Mouse (Mus musculus) adrenal gland, postnatal 4 days (tissue): Measurements from ENCODE around the gene Tas2r136. TPM values are rescaled to one million over a fixed set of nuclear protein-coding genes. Genes with fewer than 3 reads are reported as not detected.

ENCODE experiments used
- DNase-seq, 2 experiments: peaks; one replicate each; pipeline ENCODE4 v3.0.0; 2021 to 2022; ENCODE audit warnings: low spot score in 2 of 2, mixed read lengths in 2 of 2
- long read RNA-seq, 2 experiments: library from polyadenylated mRNA; stranded (forward); transcript quantifications; one replicate each; pipeline ENCODE4 v2.0.0; 2021
- total RNA-seq, 2 experiments: library from RNA; stranded (reverse); gene quantifications; 2 replicates each; pipeline ENCODE4 v1.2.3; 2021

The Tas2r136 gene
- not detected for total RNA-seq
- long read RNA-seq, experiment 1: 0 reads
- long read RNA-seq, experiment 2: 0 reads

- no peak for DNase-seq
Observed at GRCm38 (mm10) chr6:132778062-132778461, at the start of gene Tas2r136. Tas2r136 (minus strand) TSS chr6:132778162.

GRCm38 (mm10) chr6:132802518-132802917 is 24.6 kb upstream of the Tas2r136 start, which contains the start of gene Tas2r117:
Tas2r117 (plus strand) TSS chr6:132802818.
- no peak for DNase-seq

- no peak for DNase-seq
Observed at GRCm38 (mm10) chr6:132795393-132795792, 17.4 kb upstream of the Tas2r136 start.

GRCm38 (mm10) chr6:132761831-132762230 is 16.1 kb downstream of the Tas2r136 start, which contains the start of gene Tas2r102:
Tas2r102 (plus strand) TSS chr6:132762131.
- DNase-seq: no peak

GRCm38 (mm10) chr6:132754430-132754829 is 23.5 kb downstream of the Tas2r136 start, which contains the start of gene Tas2r124:
Tas2r124 (plus strand) TSS chr6:132754730.
- no peak for DNase-seq

- DNase-seq: no peak
Observed at GRCm38 (mm10) chr6:132750206-132750605, 27.8 kb downstream of the Tas2r136 start.

GRCm38 (mm10) chr6:132737935-132738334 is 40.0 kb downstream of the Tas2r136 start, which contains the start of gene Tas2r115:
Tas2r115 (minus strand) TSS chr6:132738035.
- DNase-seq: no peak

Other genes with a start within 250 kb of the Tas2r136 start
- gene Prh1, start 208.4 kb downstream of the Tas2r136 start, total RNA-seq: not detected
- gene Prp2, start 182.2 kb downstream of the Tas2r136 start, total RNA-seq: not detected
- gene A630073D07Rik, start 126.6 kb downstream of the Tas2r136 start, total RNA-seq: not detected
- not detected for gene Tas2r120, start 121.2 kb downstream of the Tas2r136 start, total RNA-seq
- gene Tas2r121, start 77.2 kb downstream of the Tas2r136 start, total RNA-seq: not detected
- not detected for gene Tas2r122, start 66.2 kb downstream of the Tas2r136 start, total RNA-seq
- not detected for gene Tas2r115, start 40.1 kb downstream of the Tas2r136 start, total RNA-seq
- not detected for gene Tas2r124, start 23.4 kb downstream of the Tas2r136 start, total RNA-seq
- gene Tas2r102, start 16.0 kb downstream of the Tas2r136 start, total RNA-seq: not detected
- gene Tas2r117, start 24.7 kb upstream of the Tas2r136 start, total RNA-seq: not detected
- gene Tas2r123, start 69.0 kb upstream of the Tas2r136 start, total RNA-seq: not detected
- not detected for gene Tas2r116, start 77.3 kb upstream of the Tas2r136 start, total RNA-seq
- not detected for gene Tas2r110, start 89.8 kb upstream of the Tas2r136 start, total RNA-seq
- gene Tas2r113, start 114.8 kb upstream of the Tas2r136 start, total RNA-seq: not detected
- gene Tas2r125, start 131.5 kb upstream of the Tas2r136 start, total RNA-seq: not detected
- gene Tas2r129, start 172.9 kb upstream of the Tas2r136 start, total RNA-seq: not detected
- gene Tas2r131, start 179.8 kb upstream of the Tas2r136 start, total RNA-seq: not detected
- gene Tas2r109, start 202.8 kb upstream of the Tas2r136 start, total RNA-seq: not detected